Mouse (Mus musculus) granulocyte monocyte progenitor cell, adult 5-6 weeks (primary cell): Measurements from ENCODE around the gene Tent2. TPM values are rescaled to one million over a fixed set of nuclear protein-coding genes. Genes with fewer than 3 reads are reported as not detected.
A peak's percentile ranks its signal among the peaks of the same experiment; 100 is the strongest.

Source experiments
- ATAC-seq: replicated peaks from 2 replicates; pipeline ENCODE4 v1.8.0; 2016; ENCODE audit warnings: mild to moderate bottlenecking, moderate TSS enrichment, inconsistent platforms; ENCODE audit not compliant: poor library complexity, severe bottlenecking
- total RNA-seq, 2 experiments: library from RNA; stranded (forward) in 1 of 2; stranded (reverse) in 1 of 2; fragments of 200-712, 200-1000 nt in 1 of 2; fragments of >200 nt in 1 of 2; fragmentation: Nextera tagmentation in 1 of 2; gene quantifications; 2 replicates each; pipeline ENCODE4 v1.2.3; 2014 to 2017

Tent2 gene
- total RNA-seq, 2 experiments from 2014 or later: 41.5 to 91.3 TPM

GRCm38 (mm10) chr13:93144336-93145167 lies 47.6 kb downstream of the Tent2 start, which contains the start of gene Cmya5:
Cmya5 (minus strand) TSS chr13:93144724.
- peak; percentile 88 for ATAC-seq

GRCm38 (mm10) chr13:93143819-93144283 lies 48.3 kb downstream of the Tent2 start:
- no peak for ATAC-seq

GRCm38 (mm10) chr13:93141184-93141583 lies 51.0 kb downstream of the Tent2 start:
- ATAC-seq: no peak

GRCm38 (mm10) chr13:93138059-93138458 lies 54.1 kb downstream of the Tent2 start:
- ATAC-seq: no peak

- ATAC-seq: no peak
Measured at GRCm38 (mm10) chr13:93137098-93137497, 55.1 kb downstream of the Tent2 start.

- no peak for ATAC-seq
Measured at GRCm38 (mm10) chr13:93136251-93136650, 55.9 kb downstream of the Tent2 start.

- ATAC-seq: no peak
Measured at GRCm38 (mm10) chr13:93135501-93135900, 56.7 kb downstream of the Tent2 start.

GRCm38 (mm10) chr13:93130674-93131073 lies 61.5 kb downstream of the Tent2 start:
- ATAC-seq: no peak

- ATAC-seq: no peak
Measured at GRCm38 (mm10) chr13:93128961-93129360, 63.2 kb downstream of the Tent2 start.

GRCm38 (mm10) chr13:93128111-93128860 lies 63.9 kb downstream of the Tent2 start:
- no peak for ATAC-seq

- no peak for ATAC-seq
Measured at GRCm38 (mm10) chr13:93122321-93122720, 69.9 kb downstream of the Tent2 start.

- ATAC-seq: no peak
Measured at GRCm38 (mm10) chr13:93117241-93117640, 74.9 kb downstream of the Tent2 start.

GRCm38 (mm10) chr13:93102340-93103090 lies 89.7 kb downstream of the Tent2 start:
- ATAC-seq: no peak

- ATAC-seq: no peak
Measured at GRCm38 (mm10) chr13:93098596-93098995, 93.6 kb downstream of the Tent2 start.

- ATAC-seq: no peak
Measured at GRCm38 (mm10) chr13:93096643-93097042, 95.5 kb downstream of the Tent2 start.

Other genes starting within 250 kb of the Tent2 start
- gene Cmya5, start 47.7 kb downstream of the Tent2 start, total RNA-seq (2014; fragmentation: Nextera tagmentation): not detected in 2 replicates
- 0.04 TPM in 1 of 2 replicates, not detected in the other for gene Cmya5, start 47.7 kb downstream of the Tent2 start, total RNA-seq (2017)
- gene Homer1, start 107.2 kb upstream of the Tent2 start, total RNA-seq (2014; fragmentation: Nextera tagmentation): 11.0 and 13.0 TPM in 2 replicates
- 13.7 and 18.4 TPM in 2 replicates for gene Homer1, start 107.2 kb upstream of the Tent2 start, total RNA-seq (2017)